Mouse (Mus musculus): Measurements from ENCODE around the gene Abhd17c.

Gene Abhd17c

GRCm38 (mm10) chr7:84077257-84078013, 74.3 kb downstream of the Abhd17c start:
- no peak for DNase-seq (ENCODE audit: low read depth in 1 of 2, low spot score in 2 of 2)

GRCm38 (mm10) chr7:84074266-84074665, 77.4 kb downstream of the Abhd17c start:
- no peak for DNase-seq (ENCODE audit: low read depth in 1 of 2, low spot score in 2 of 2)

GRCm38 (mm10) chr7:84073856-84074255, 77.8 kb downstream of the Abhd17c start:
- DNase-seq (ENCODE audit: low read depth in 1 of 2, low spot score in 2 of 2) = no peak

GRCm38 (mm10) chr7:84068931-84069330, 82.8 kb downstream of the Abhd17c start:
- no peak for DNase-seq (ENCODE audit: low read depth in 1 of 2, low spot score in 2 of 2)

- DNase-seq (ENCODE audit: low read depth in 1 of 2, low spot score in 2 of 2) = no peak
Observed at GRCm38 (mm10) chr7:84059799-84060198, 91.9 kb downstream of the Abhd17c start.

Data from monocyte, adult 2 months (primary cell).